8 mouse cellular contexts compared by ENCODE assay signal in the genomic region with DNA sequence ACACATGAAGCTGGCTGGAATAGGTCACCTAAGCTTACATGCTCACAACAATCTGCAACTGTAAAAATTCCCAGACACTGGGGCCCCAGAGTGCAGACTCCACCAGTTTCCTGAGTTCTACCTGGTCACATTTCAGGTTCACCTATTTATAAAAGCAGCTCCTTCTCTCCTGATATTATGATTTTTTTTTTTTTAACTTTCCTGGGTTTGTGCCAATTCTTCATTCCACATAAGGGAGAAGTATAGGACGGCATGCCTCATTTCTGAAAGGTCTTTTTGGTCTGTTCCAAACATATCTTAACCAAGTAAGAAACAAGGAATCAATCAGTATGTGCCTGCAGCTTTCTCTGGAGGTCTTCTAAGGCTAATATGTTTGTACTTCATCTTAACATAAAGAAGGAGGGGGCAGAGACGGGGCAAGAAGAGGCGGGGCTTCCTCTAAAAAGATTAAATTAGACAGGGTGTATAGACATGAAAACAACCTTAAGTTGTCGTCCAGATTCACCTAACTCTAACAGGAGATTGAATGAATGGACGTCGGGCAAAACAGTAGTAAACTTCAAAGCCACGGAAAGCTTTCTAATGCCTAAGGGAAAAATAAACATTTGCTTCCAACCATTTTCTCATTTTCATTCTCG. TPM values are rescaled to one million over a fixed set of nuclear protein-coding genes. Genes with fewer than 3 reads are reported as not detected.
DNase-seq lines count a peak whose midpoint lies in the region; ATAC-seq lines count a peak whose summit lies in the region.

No protein-coding gene starts in this region.

- no peaks in the 10 kb centered on the region for H3K27me3 ChIP-seq in heart, embryonic 12.5 days (replicated peaks)
- 0 out of 2 replicates have a peak, but pooled peaks cover 4% of the 10 kb centered on the region for H3K27me3 ChIP-seq in limb, embryonic 15.5 days

- H3K4me3 ChIP-seq in heart, embryonic 12.5 days, result peak overlapping the region; percentile 65
- H3K4me3 ChIP-seq in limb, embryonic 15.5 days, result peak overlapping the region; percentile 66

- H3K36me3 ChIP-seq in heart, embryonic 12.5 days, result no peaks in the 10 kb centered on the region
- no peaks in the 10 kb centered on the region for H3K36me3 ChIP-seq in limb, embryonic 15.5 days

- DNase-seq in heart, postnatal 14 days, result no peak
- peak; percentile 7 for DNase-seq in thymus, postnatal 4 days
- DNase-seq in thymus, postnatal 36 days, result no peak
- DNase-seq in retina, embryonic 14.5 days (ENCODE audit: low spot score), result no peak
- DNase-seq in cerebellum, adult 18-20 months, result no peak
- no peak for DNase-seq in left cerebral cortex, adult 18-20 months (ENCODE audit: low spot score in 2 of 2)

- 14% methylated on average over 8 of the region's 8 CpGs for WGBS in heart, embryonic 12.5 days
- WGBS in limb, embryonic 15.5 days, result 8% methylated on average over 8 of the region's 8 CpGs

- H3K9ac ChIP-seq in heart, embryonic 12.5 days, result peak overlapping the region; percentile 74
- no peak overlapping the region for H3K9ac ChIP-seq in limb, embryonic 15.5 days

- intact Hi-C loops in heart, postnatal 14 days (cut with DNase I), result loop anchor here (5.0 to 10.0 kb wide), 3 partner anchors 308 to 497 kb away; no protein-coding TSS in a partner anchor

- no peaks in the 10 kb centered on the region for H3K9me3 ChIP-seq in heart, embryonic 12.5 days (replicated peaks)
- H3K9me3 ChIP-seq in limb, embryonic 15.5 days, result no peaks in the 10 kb centered on the region

- peak overlapping the region; percentile 89 for H3K4me2 ChIP-seq in heart, embryonic 12.5 days
- H3K4me2 ChIP-seq in limb, embryonic 15.5 days, result peak overlapping the region; percentile 95

- no peak for ATAC-seq in heart, embryonic 12.5 days (ENCODE audit: insufficient number of reproducible peaks, low FRiP score)
- ATAC-seq in limb, embryonic 15.5 days (ENCODE audit: insufficient number of reproducible peaks, low FRiP score, low TSS enrichment, low read depth), result no peak

- H3K27ac ChIP-seq in heart, embryonic 12.5 days (ENCODE audit: poor library complexity, severe bottlenecking), result peak overlapping the region; percentile 88
- H3K27ac ChIP-seq in limb, embryonic 15.5 days, result 0 out of 2 replicates have a peak overlapping the region, but pooled peaks have one; percentile 77

- peaks cover 20% of the 10 kb centered on the region for H3K4me1 ChIP-seq in heart, embryonic 12.5 days (replicated peaks)
- peaks cover 22% of the 10 kb centered on the region for H3K4me1 ChIP-seq in limb, embryonic 15.5 days

RNA-seq across cellular contexts. Expression of gene Kcnq5, which starts 2.0 kb away (rescaled TPM):
- 7.0 and 7.6 TPM in 2 replicates for polyA plus RNA-seq in heart, embryonic 12.5 days (2016; fragmentation: Nextera tagmentation; extraction: Ambion mirVana)
- 1 to 10 TPM; 2.9 to 4.5 TPM for total RNA-seq in heart, postnatal 14 days (2021)
- polyA plus RNA-seq in limb, embryonic 15.5 days (2015; fragmentation: Nextera tagmentation; extraction: Ambion mirVana), result 1.1 and 1.2 TPM in 2 replicates
- total RNA-seq in left cerebral cortex, adult 18-20 months (2021), result 10 to 100 TPM; 74.4 to 80.2 TPM

Comparison
In these comparisons a context has a peak if more than half of its experiments do, and no peak if none do; other contexts are left out.
1. RNA of gene Kcnq5, which starts 2.0 kb away (total RNA-seq): 74.4 to 80.2 TPM in left cerebral cortex, adult 18-20 months; 2.9 to 4.5 TPM in heart, postnatal 14 days; every median in the first group is over 10 times any median in the second.